Mouse (Mus musculus) bone marrow, adult 2 months (tissue): ENCODE results near the gene Itga4.

Experiments used
- CTCF ChIP-seq: fragments of 200-500 bp; IDR thresholded peaks from 2 replicates; pipeline ENCODE4 v1.5.1; 2011; ENCODE audit warnings: low read length, control low read depth; ENCODE audit not compliant: control insufficient read depth, insufficient read depth
- POLR2A ChIP-seq: fragments of 200-500 bp; IDR thresholded peaks from 2 replicates; pipeline ENCODE4 v1.6.1; 2011; ENCODE audit warnings: low read depth, mild to moderate bottlenecking, control low read depth, low read length, borderline replicate concordance; ENCODE audit not compliant: control insufficient read depth

DNA sequence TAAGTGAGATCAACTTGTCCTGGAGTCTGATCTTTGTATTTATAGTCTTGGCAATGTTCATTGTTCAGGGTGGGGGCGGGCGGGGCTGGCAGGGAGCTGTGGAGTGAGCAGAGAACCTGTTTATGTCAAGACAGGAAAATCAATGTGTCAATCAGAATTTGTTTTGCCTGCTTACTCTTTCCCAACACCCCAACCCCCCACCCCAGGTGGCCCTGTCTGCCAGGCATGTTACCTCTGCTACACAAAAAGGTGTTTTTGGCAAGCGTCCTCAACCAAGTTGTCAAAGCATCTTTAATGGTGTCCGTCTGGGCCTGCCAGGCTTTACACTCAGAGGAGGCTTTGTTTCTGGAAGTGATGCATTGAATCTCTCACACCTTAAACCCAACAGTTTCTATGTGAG is 59.9 kb downstream of the Itga4 start:
- TF ChIP-seq POLR2A, result no peak
- TF ChIP-seq CTCF, result no peak
